Mouse (Mus musculus): ENCODE results near the gene Sez6l.

Gene Sez6l

GRCm38 (mm10) chr5:112433004-112433403, 144.0 kb downstream of the Sez6l start:
- WGBS: under 1% methylated on average over 8 of the region's 8 CpGs

DNA sequence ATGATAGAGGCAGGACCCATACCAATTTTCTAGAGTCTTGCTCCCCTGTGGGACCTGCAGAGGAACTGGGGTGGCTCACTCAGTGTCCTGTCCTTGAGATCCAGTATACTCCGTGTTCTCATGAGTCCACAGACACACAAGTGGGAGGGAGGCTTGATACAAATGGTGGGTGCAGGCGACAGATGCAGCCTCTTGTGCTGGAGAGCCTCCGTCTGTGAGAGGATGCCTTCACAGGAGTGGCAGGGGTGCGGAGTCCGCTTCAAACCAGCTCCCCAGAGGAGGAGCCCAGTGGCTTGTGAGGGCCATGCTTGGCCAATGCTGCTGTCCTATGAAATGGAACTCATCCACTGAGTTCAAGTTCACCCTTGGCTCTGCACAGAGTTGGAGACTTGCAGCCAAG, 145.0 kb downstream of the Sez6l start:
- WGBS: 54% methylated on average over 5 of the region's 5 CpGs

DNA sequence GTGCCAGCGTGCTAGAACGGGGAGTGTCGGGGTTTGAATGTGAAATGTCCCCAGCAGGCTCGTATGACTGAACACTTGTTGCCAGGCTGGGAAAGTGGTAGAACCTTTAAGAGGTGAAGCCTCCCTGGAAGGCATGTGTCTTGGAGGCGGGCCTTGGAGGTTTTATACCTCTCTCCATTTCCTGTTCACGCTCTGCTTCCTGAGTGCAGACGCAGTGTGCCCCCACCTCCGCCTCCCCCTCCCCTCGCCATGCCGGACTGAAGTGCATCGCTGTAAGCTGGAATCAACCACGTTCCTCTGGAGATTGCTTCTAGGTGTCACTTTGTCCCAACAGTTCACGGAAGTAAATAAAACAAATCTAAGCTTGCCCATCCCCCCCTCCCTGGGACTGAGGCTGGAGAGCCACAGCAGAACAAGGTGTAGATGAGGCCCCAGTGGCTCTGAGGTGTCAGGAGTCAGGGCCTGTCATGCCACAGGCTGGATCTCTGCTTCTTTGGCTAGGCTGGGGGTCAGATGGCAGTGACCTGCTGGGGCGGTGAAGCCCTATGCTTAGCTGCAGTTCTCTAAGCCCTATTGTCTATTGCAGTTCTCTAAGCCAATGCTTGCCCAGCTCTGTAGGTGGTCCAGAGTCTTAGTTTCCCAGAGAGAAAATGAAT, 145.7 kb downstream of the Sez6l start:
- WGBS: 52% methylated on average over 14 of the region's 14 CpGs

- WGBS: 8% methylated on average over 19 of the region's 19 CpGs
Observed at GRCm38 (mm10) chr5:112428944-112429343, 148.0 kb downstream of the Sez6l start.

DNA sequence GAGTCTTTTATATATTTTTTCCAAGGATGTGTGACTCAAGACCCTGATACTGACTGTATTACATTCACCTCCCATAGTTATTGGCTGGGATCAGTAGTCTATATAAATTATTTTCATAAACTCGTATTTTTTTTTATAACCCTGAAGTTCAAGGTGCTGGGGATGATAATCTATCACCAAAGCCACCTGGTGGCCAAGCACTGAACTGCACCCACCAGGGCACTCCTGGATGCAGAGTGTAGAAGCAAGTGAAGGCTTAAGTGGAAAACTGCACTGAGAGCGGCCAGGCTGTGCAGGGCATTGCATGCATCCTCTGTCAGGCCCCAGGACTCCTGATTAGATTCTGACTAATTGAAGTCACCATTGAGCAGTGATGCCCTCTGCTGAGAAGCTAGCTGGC, 149.7 kb downstream of the Sez6l start:
- 42% methylated on average over 2 of the region's 2 CpGs for WGBS

DNA sequence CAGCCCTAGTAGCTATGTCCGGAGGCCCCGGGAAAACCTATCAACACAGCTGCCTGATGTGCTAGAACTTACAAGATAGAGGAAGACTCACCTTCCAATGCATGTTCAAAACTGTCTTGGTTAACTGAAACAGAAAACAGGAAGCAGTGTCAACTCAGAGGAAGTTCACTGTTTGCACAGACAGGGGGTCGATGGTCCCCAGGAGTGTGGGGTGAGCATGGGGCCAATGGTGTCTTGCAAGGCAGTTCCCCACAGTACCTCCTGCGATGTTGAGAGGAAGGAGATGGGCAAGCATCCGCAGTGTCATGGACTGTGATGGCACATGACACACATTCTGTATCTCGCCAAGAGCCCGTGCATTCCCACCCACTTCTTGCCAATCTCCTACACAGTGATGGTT, 150.3 kb downstream of the Sez6l start:
- WGBS: 72% methylated on average over 7 of the region's 7 CpGs

DNA sequence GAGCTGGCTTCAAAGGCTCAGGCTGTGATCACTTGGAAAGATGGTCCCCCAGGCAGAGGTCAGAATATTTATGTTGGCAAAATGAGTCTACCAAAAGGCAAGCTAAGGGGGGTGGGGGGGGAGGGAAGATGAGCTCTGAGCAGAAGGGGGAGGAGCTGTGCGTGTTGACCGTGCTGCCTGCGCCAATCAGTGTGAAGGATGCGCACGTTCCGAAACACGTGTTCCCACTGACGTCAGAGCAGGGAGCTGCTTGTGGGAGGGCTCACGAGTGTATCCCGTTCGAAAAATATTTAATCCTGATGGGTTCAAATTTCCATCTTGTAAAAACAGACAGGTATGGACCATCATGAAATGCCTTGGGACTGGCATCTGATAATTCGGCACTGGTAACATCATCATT, 157.4 kb downstream of the Sez6l start:
- 49% methylated on average over 12 of the region's 12 CpGs for WGBS

DNA sequence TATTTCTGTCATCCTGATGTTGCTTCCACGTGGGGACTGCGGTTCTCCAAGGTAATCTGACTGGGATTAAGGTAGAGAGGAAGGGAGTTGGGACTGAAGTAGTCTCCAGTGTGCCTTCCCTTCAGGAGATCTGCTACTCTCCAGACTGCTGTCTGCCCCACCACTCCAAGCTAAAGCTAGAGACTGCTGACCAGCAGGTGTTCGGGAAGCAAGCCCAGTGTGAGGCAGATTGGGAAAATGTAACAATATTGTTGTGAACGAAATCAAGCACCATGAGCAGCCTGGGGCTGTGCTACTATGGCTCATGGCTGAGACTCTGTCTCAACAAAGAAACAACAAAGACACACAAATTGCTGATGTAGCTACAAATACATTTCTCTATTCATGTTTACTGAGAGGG, 159.0 kb downstream of the Sez6l start:
- WGBS: 43% methylated on average over 4 of the region's 4 CpGs

- WGBS: 66% methylated on average over 5 of the region's 5 CpGs
Observed at GRCm38 (mm10) chr5:112416673-112417072, 160.3 kb downstream of the Sez6l start.

DNA sequence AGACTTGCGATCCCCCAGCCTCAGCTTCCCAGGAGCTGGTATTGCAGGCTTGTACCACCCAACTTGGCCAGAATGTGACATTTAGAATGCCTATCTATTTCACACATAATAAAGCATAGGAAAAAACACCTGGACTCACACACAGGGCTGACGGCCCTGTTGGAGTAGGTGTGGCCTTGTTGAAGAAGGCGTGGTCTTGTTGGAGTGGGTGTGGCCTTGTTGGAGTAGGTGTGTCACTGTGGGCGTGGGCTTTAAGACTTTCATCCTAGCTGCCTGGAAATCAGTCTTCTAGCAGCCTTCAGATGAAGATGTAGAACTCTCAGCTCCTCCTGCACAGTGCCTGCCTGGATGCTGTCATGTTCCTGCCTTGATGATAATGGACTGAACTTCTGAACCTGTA, 164.2 kb downstream of the Sez6l start:
- 68% methylated on average over 4 of the region's 4 CpGs for WGBS

DNA sequence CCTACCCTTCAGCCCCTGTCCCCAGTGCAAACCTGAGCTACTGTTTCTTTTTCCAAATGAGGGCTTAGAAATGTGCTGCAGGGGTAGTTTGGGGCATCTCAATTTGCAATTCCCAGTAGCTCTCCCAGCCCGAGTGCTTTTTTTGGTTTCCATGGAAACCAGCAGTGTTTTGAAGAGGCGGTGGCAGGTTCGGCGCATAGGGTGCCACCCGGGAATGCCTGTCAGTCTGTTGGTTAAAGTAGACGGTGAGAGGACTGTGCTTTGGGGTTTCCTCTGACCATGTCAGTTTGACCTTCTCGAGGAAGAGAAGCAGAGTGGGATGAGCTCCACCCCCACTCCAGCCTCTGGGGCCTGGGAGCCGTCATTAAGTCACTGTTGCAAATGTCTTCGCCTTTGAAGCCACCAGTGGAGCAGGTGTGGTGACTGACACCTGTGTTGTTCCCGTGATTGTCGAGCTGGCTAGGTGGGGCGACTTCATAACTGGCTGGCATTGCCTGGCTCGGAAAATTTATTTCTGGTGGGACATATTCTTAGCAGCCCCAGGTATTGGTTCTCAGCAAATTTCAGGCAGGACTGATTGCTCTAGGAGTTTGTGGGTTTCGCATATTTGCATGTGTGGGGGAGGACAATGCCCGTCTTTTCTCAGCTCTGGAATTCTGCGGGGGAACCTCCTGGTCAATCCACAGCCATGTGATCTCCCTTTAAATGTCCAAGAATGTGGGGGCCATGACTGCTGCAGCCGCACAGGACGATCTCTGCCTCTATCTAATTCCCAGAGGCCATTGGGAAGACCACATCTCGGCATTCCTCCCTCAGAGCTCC, 165.3 kb downstream of the Sez6l start:
- WGBS: 12% methylated on average over 19 of the region's 19 CpGs

DNA sequence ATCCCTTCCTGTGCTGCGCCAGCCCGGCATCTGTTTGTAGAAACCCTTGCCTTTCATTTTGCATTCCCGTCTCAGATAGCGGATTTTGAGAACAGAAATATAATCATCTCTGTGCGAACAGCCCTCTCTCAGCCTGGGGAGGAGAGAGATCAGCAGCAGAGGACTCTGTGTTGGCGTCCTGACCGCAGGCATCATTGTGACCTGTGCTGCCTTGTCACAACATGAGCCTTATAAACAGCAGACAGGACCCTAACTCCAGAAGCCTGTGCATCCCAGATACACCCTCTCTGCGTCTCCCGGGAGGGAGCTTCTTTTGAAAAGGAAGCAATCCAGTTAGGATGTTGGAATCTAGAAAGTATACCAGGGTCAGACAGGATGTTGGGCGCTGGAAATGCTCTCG, 165.9 kb downstream of the Sez6l start:
- WGBS: 12% methylated on average over 11 of the region's 11 CpGs

- 51% methylated on average over 5 of the region's 5 CpGs for WGBS
Observed at GRCm38 (mm10) chr5:112409274-112409673, 167.7 kb downstream of the Sez6l start.

- WGBS: 74% methylated on average over 3 of the region's 3 CpGs
Observed at GRCm38 (mm10) chr5:112406017-112406416, 171.0 kb downstream of the Sez6l start.

GRCm38 (mm10) chr5:112402437-112402836, 174.5 kb downstream of the Sez6l start:
- WGBS: 74% methylated on average over 3 of the region's 3 CpGs

DNA sequence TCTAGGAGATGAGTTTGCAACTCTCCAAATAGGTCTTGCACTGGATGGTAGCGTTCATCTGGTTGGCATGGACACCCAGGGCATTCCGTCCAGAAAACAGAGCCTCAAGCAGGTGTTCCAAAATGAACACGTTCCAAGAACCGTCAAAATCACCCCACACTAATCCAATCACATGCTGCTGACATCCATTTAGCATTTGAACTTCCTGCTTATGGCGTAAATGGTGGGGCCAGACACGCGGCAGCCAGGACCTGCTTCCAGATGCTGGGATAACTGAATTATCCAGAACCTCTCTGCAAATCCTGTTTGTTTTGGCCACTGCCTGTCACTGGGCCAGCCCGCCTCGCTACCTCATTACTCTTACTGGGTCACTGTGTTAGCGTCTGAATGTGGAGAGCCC, 177.7 kb downstream of the Sez6l start:
- WGBS: 71% methylated on average over 10 of the region's 10 CpGs

DNA sequence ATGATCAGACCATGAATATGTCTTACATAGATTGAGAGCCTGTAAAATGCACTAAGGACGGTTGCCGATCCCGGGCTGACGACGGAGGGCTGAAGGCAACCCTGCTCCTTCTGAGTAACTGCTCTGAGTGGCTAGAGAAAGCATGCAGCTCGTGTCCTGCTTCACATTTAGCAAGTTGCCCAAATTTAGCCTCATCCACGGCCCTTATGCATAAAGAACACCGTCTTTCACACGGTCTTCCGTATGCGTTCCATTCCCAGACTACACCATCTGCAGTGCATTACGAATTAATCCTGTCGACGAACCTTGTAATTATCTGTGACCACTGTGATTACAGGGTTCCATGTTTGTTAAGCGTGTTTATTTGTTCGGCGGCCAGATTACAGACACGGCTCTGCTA, 180.9 kb downstream of the Sez6l start:
- WGBS: 56% methylated on average over 18 of the region's 18 CpGs

DNA sequence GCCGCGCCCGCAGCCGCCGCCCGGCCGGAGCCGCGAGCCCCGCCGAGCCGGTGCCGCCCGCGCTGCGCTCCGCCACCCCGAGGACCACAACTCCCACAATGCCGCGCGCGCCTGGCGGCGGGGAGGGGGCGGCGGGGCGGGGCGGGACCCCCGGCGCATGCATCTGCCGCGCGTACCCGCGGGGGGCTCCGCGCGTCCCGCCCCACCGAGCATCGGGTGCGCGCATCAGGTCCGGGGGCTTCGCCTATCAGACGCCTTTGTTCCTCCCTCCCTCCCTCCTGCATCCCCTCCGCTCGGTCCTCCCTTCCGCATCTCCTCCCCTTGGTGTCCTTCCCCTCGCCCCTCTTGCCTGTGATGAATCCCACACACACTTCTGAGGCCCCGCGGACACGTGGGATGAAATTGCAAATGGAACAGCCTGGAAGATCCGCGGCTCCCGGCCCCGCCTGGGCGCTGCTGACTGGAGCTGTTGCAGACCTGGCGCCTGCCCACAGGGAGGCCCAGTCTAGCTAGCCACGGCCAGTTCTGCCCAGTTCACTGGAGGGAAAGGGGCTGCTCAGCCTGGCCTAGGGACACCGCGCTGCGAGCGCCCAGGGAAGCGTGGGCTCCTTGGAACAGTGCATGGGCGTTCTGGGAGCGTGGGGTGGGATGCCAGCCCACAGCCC, 182.1 kb downstream of the Sez6l start, which contains the start of gene Asphd2:
Gene Asphd2 (minus strand): TSS at position 88 of the 665 bp plus-strand sequence.
- WGBS: 1% methylated on average over 67 of the region's 67 CpGs

DNA sequence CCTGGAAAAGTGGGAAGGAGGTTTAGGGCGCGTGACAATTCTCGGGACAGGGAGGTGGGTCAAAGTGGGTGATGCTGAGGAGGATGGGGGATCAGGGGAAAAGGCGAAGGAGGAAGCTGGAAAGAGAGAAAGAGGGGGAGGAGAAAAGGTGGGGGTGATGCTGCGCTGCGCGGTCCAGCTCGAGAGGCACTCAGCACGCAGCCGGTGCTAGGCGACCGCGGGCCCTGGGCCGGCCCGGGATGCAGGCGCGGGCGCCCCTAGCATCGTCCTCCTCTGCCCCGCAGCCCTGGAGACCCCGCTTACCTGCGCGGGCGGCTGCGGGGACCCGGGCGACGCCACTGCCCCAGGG, 182.6 kb downstream of the Sez6l start:
- WGBS: under 1% methylated on average over 27 of the region's 28 CpGs

GRCm38 (mm10) chr5:112393741-112394414, 183.1 kb downstream of the Sez6l start:
- 11% methylated on average over 18 of the region's 18 CpGs for WGBS

- 53% methylated on average over 27 of the region's 27 CpGs for WGBS
Observed at GRCm38 (mm10) chr5:112391676-112392323, 185.2 kb downstream of the Sez6l start.

GRCm38 (mm10) chr5:112391002-112391401, 186.0 kb downstream of the Sez6l start:
- 64% methylated on average over 16 of the region's 16 CpGs for WGBS
